Comparison of ENCODE assay signal across 15 mouse cellular contexts in the genomic region with DNA sequence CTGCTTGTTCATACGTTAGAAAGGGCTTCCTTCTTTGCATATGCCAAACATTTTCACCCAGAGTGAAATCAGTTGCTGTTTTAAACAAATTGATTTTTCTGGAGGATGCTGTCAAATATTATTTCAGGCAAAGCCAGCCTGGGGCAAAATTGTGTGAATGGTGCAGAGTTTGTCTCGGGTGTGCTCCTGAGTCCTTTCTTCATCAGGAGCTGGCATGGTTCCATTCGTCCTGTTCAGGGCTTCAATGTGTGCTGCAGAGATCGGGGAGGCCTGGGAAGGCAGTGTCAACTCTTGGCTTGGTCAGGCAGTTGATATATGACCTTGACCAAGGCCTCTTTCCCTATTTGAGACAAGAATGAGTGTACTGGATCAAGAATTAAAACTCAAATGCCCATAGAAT.
DNase-seq lines count a peak whose midpoint lies in the region; ATAC-seq and TF ChIP-seq lines count a peak whose summit lies in the region.
"Had no signal": no experiment of that assay in that cellular context is flagged by ENCODE, and none has a peak within 500 bp of the region (broad histone marks: within the 10 kb centered on the region; RNA-seq: fewer than 3 reads in every experiment).

No protein-coding gene starts in this region.

- H3K36me3 ChIP-seq in hindbrain, embryonic 13.5 days: no peaks in the 10 kb centered on the region
- no peaks in the 10 kb centered on the region for H3K36me3 ChIP-seq in hindbrain, embryonic 12.5 days
- H3K36me3 ChIP-seq in midbrain, embryonic 14.5 days (ENCODE audit: control insufficient read depth, insufficient read depth, low read length): no peaks in the 10 kb centered on the region
- H3K36me3 ChIP-seq in midbrain, embryonic 10.5 days: no peaks in the 10 kb centered on the region
- H3K36me3 ChIP-seq in midbrain, embryonic 15.5 days (replicated peaks): no peaks in the 10 kb centered on the region
- no peaks in the 10 kb centered on the region for H3K36me3 ChIP-seq in liver, postnatal 0 days (replicated peaks; ENCODE audit: insufficient read depth, low read length)
- H3K36me3 ChIP-seq: neural tube, embryonic 12.5 days; stomach, embryonic 15.5 days had no signal

- no peak for TF ChIP-seq EP300 in liver, postnatal 0 days (IDR thresholded peaks at IDR 0.05; ENCODE audit: low read depth)

- H3K4me3 ChIP-seq in hindbrain, embryonic 13.5 days: no peak overlapping the region
- no peak overlapping the region for H3K4me3 ChIP-seq in hindbrain, embryonic 12.5 days
- H3K4me3 ChIP-seq in midbrain, embryonic 14.5 days (replicated peaks; ENCODE audit: low read depth, low read length): no peak overlapping the region
- no peak overlapping the region for H3K4me3 ChIP-seq in midbrain, embryonic 10.5 days
- no peak overlapping the region for H3K4me3 ChIP-seq in midbrain, embryonic 15.5 days
- no peak overlapping the region for H3K4me3 ChIP-seq in liver, postnatal 0 days (ENCODE audit: low read depth, low read length)
- H3K4me3 ChIP-seq: neural tube, embryonic 12.5 days; stomach, embryonic 15.5 days had no signal

- H3K4me2 ChIP-seq in hindbrain, embryonic 13.5 days: peak overlapping the region; percentile 42; the same call in 1 of the 2 replicates
- H3K4me2 ChIP-seq in hindbrain, embryonic 12.5 days (replicated peaks): no peak overlapping the region
- H3K4me2 ChIP-seq in midbrain, embryonic 14.5 days (ENCODE audit: low read length): peak overlapping the region; percentile 49
- H3K4me2 ChIP-seq in midbrain, embryonic 15.5 days: no peak overlapping the region
- H3K4me2 ChIP-seq in liver, postnatal 0 days (ENCODE audit: low read depth, low read length): no peak overlapping the region
- H3K4me2 ChIP-seq: stomach, embryonic 15.5 days had no signal

- no peak for ATAC-seq in hindbrain, embryonic 13.5 days (ENCODE audit: low FRiP score)
- ATAC-seq in hindbrain, embryonic 12.5 days (ENCODE audit: low FRiP score): no peak
- ATAC-seq in midbrain, embryonic 14.5 days (ENCODE audit: low FRiP score, low TSS enrichment): no peak
- no peak for ATAC-seq in midbrain, embryonic 15.5 days (replicated peaks)
- ATAC-seq in liver, postnatal 0 days: no peak

- H3K27me3 ChIP-seq in hindbrain, embryonic 13.5 days: no peaks in the 10 kb centered on the region
- H3K27me3 ChIP-seq in hindbrain, embryonic 12.5 days: no peaks in the 10 kb centered on the region
- no peaks in the 10 kb centered on the region for H3K27me3 ChIP-seq in midbrain, embryonic 14.5 days (ENCODE audit: control insufficient read depth, insufficient read depth, low read length)
- H3K27me3 ChIP-seq in midbrain, embryonic 10.5 days (ENCODE audit: low read depth, poor library complexity, severe bottlenecking): no peaks in the 10 kb centered on the region
- no peaks in the 10 kb centered on the region for H3K27me3 ChIP-seq in midbrain, embryonic 15.5 days (replicated peaks)
- no peaks in the 10 kb centered on the region for H3K27me3 ChIP-seq in liver, postnatal 0 days (ENCODE audit: insufficient read depth, low read length)
- H3K27me3 ChIP-seq: neural tube, embryonic 12.5 days; stomach, embryonic 15.5 days had no signal

- WGBS in hindbrain, embryonic 13.5 days: 42% methylated on average over 4 of the region's 4 CpGs
- 58% methylated on average over 4 of the region's 4 CpGs for WGBS in hindbrain, embryonic 12.5 days
- 34% methylated on average over 4 of the region's 4 CpGs for WGBS in midbrain, embryonic 14.5 days
- WGBS in midbrain, embryonic 10.5 days: 76% methylated on average over 4 of the region's 4 CpGs
- WGBS in midbrain, embryonic 15.5 days: 36% methylated on average over 4 of the region's 4 CpGs
- WGBS in liver, postnatal 0 days (ENCODE audit: insufficient replicate concordance): 60% methylated on average over 4 of the region's 4 CpGs

- H3K4me1 ChIP-seq in hindbrain, embryonic 13.5 days (replicated peaks): peaks cover 26% of the 10 kb centered on the region
- H3K4me1 ChIP-seq in hindbrain, embryonic 12.5 days: peaks cover 14% of the 10 kb centered on the region
- peaks cover 22% of the 10 kb centered on the region for H3K4me1 ChIP-seq in midbrain, embryonic 14.5 days (ENCODE audit: control insufficient read depth, insufficient read depth, low read length)
- H3K4me1 ChIP-seq in midbrain, embryonic 10.5 days: peaks cover 8% of the 10 kb centered on the region
- H3K4me1 ChIP-seq in midbrain, embryonic 15.5 days: peaks cover 19% of the 10 kb centered on the region
- no peaks in the 10 kb centered on the region for H3K4me1 ChIP-seq in liver, postnatal 0 days (ENCODE audit: insufficient read depth)
- H3K4me1 ChIP-seq: stomach, embryonic 15.5 days had no signal

- H3K9me3 ChIP-seq in hindbrain, embryonic 13.5 days: no peaks in the 10 kb centered on the region
- H3K9me3 ChIP-seq in hindbrain, embryonic 12.5 days (replicated peaks): no peaks in the 10 kb centered on the region
- H3K9me3 ChIP-seq in midbrain, embryonic 14.5 days (ENCODE audit: control insufficient read depth, low read length): no peaks in the 10 kb centered on the region
- H3K9me3 ChIP-seq in midbrain, embryonic 10.5 days (replicated peaks): no peaks in the 10 kb centered on the region
- H3K9me3 ChIP-seq in midbrain, embryonic 15.5 days: no peaks in the 10 kb centered on the region
- no peaks in the 10 kb centered on the region for H3K9me3 ChIP-seq in liver, postnatal 0 days (ENCODE audit: low read length)
- H3K9me3 ChIP-seq: neural tube, embryonic 12.5 days; stomach, embryonic 15.5 days had no signal

- no peak overlapping the region; the same call in none of the 2 replicates for H3K27ac ChIP-seq in hindbrain, embryonic 13.5 days
- no peak overlapping the region for H3K27ac ChIP-seq in hindbrain, embryonic 12.5 days
- H3K27ac ChIP-seq in midbrain, embryonic 14.5 days (replicated peaks; ENCODE audit: low read depth, low read length): peak overlapping the region; percentile 84; the same call in 1 of the 2 replicates
- no peak overlapping the region for H3K27ac ChIP-seq in midbrain, embryonic 10.5 days (replicated peaks)
- H3K27ac ChIP-seq in midbrain, embryonic 15.5 days: peak overlapping the region; percentile 88
- no peak overlapping the region for H3K27ac ChIP-seq in liver, postnatal 0 days (ENCODE audit: low read depth)
- H3K27ac ChIP-seq: neural tube, embryonic 12.5 days; stomach, embryonic 15.5 days had no signal

- no peak overlapping the region for H3K9ac ChIP-seq in hindbrain, embryonic 13.5 days
- no peak overlapping the region for H3K9ac ChIP-seq in hindbrain, embryonic 12.5 days
- no peak overlapping the region for H3K9ac ChIP-seq in midbrain, embryonic 14.5 days (replicated peaks; ENCODE audit: low read length)
- no peak overlapping the region for H3K9ac ChIP-seq in midbrain, embryonic 15.5 days
- no peak overlapping the region for H3K9ac ChIP-seq in liver, postnatal 0 days (replicated peaks)
- H3K9ac ChIP-seq: neural tube, embryonic 12.5 days; stomach, embryonic 15.5 days had no signal

- no peak for TF ChIP-seq CTCF in liver, postnatal 0 days (IDR thresholded peaks at IDR 0.05; ENCODE audit: low read depth)

- peak; percentile 68 for DNase-seq in midbrain, embryonic 14.5 days
- DNase-seq in midbrain, embryonic 10.5 days (ENCODE audit: low spot score): no peak
- peak; percentile 49 to 55 for DNase-seq in cerebellum, postnatal 14 days
- DNase-seq in liver, postnatal 0 days: no peak
- no peak for DNase-seq in kidney, adult 18-20 months
- DNase-seq: adrenal gland, adult 2 months; embryo, embryonic 11 days; kidney, adult 9 months; kidney, postnatal 4 days; lung, postnatal 36 days had no signal

Comparison
In these comparisons a context has a peak if more than half of its experiments do, and no peak if none do; other contexts are left out.
1. H3K27ac ChIP-seq: peak in midbrain, embryonic 14.5 days (single experiment) and midbrain, embryonic 15.5 days (single experiment); none in hindbrain, embryonic 13.5 days (single experiment), hindbrain, embryonic 12.5 days (single experiment), midbrain, embryonic 10.5 days (single experiment) and liver, postnatal 0 days (single experiment).
2. H3K4me2 ChIP-seq: peak in hindbrain, embryonic 13.5 days (single experiment) and midbrain, embryonic 14.5 days (single experiment); none in hindbrain, embryonic 12.5 days (single experiment), midbrain, embryonic 15.5 days (single experiment) and liver, postnatal 0 days (single experiment).
3. DNase-seq: peak in midbrain, embryonic 14.5 days (single experiment) and cerebellum, postnatal 14 days (2 of 2); none in midbrain, embryonic 10.5 days (single experiment), liver, postnatal 0 days (single experiment) and kidney, adult 18-20 months (single experiment).